Mouse (Mus musculus): ENCODE data around the gene Fam19a1. TPM values are rescaled to one million over a fixed set of nuclear protein-coding genes. Genes with fewer than 3 reads are reported as not detected.

Gene Fam19a1
- 21.5 and 25.3 TPM in 2 replicates for polyA plus RNA-seq (2014; fragmentation: Nextera tagmentation; extraction: Ambion mirVana)

DNA sequence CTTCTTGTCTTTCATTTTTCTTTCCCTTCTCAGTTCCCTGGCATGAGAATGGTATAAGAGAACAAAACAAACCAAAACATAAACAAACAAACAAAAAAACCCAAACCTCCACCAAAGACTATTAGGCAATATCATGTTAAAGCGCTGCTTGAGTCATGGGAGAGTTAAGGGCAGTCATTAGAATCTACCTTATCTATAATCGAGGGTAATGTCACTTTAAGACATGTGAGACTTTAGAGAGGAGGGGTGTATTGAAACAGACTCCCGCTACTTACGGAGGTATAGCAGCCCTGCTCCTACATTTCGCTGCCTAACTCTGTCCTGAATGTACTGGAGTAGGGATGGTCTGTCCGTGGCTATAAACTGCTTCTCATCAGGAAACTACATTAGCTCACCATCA is at the start of gene Fam19a1:
Gene Fam19a1, plus strand, starts transcription at position 301 of the 400 bp plus-strand sequence.
- Histone ChIP-seq H3K27ac (replicated peaks; ENCODE audit: low read depth, low read length) (no peak within 1 kb of the TSS), H3K36me3 (ENCODE audit: control insufficient read depth, insufficient read depth, low read length) (no peaks in the 10 kb centered on the region), H3K9ac (replicated peaks; ENCODE audit: low read length) (peak within 1 kb of the TSS; percentile 3; the same call in 1 of the 2 replicates), H3K4me3 (replicated peaks; ENCODE audit: low read depth, low read length) (peak within 1 kb of the TSS; percentile 59), H3K9me3 (ENCODE audit: control insufficient read depth, low read length) (no peaks in the 10 kb centered on the region), H3K4me2 (ENCODE audit: low read length) (peak within 1 kb of the TSS; percentile 92), H3K27me3 (ENCODE audit: control insufficient read depth, insufficient read depth, low read length) (no peaks in the 10 kb centered on the region), H3K4me1 (ENCODE audit: control insufficient read depth, insufficient read depth, low read length) (peaks cover 18% of the 10 kb centered on the region)
- ATAC-seq (ENCODE audit: low FRiP score, low TSS enrichment) (no peak), DNase-seq (no peak)
- WGBS: 43% methylated on average over 6 of the region's 6 CpGs

DNA sequence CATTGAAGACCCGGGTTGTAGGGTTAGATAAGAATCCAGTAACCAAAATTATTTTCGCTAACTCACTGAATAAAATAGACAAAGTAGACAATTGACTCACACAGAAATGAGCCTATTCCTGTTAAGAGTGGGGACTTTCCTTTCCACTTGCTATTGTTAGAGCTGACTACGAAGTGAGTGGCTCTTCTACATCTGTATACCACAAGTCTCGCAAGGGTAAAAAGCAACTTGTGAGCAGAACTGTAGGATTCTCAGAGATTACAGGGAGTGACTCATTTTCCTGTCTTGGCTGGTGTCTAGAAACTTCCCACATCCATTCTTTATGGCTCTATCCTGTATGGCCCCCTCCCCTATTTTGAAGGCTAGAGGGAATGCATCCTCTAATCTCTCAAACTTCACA is 41.9 kb upstream of the Fam19a1 start:
- Histone ChIP-seq H3K27me3 (ENCODE audit: control insufficient read depth, insufficient read depth, low read length) (no peaks in the 10 kb centered on the region), H3K4me1 (ENCODE audit: control insufficient read depth, insufficient read depth, low read length) (no peaks in the 10 kb centered on the region), H3K4me3 (replicated peaks; ENCODE audit: low read depth, low read length) (no peak overlapping the region), H3K36me3 (ENCODE audit: control insufficient read depth, insufficient read depth, low read length) (no peaks in the 10 kb centered on the region), H3K27ac (replicated peaks; ENCODE audit: low read depth, low read length) (no peak overlapping the region), H3K4me2 (ENCODE audit: low read length) (no peak overlapping the region), H3K9ac (replicated peaks; ENCODE audit: low read length) (no peak overlapping the region), H3K9me3 (ENCODE audit: control insufficient read depth, low read length) (no peaks in the 10 kb centered on the region)
- WGBS: 87% methylated on average over 4 of the region's 4 CpGs
- no peak for DNase-seq
- no peak for ATAC-seq (ENCODE audit: low FRiP score, low TSS enrichment)

DNA sequence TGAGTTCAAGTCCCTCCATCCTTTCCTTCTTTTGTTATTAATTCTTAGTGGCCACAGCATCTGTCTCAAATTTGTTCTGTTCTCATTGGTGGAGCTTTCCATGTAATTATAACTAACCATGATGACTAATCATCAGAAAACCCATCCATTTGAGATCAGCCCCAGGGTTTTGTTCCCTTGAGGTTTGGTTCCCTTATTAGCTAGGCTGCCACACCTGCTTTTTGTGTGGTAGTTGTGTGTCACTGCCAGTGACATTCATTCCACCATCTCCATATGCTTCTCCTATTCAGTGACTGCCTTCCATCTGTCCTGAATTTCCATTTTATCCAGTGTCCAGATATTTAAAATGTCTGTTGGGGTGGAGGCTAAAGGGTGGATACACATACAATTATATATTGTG is 41.4 kb upstream of the Fam19a1 start:
- H3K4me3 ChIP-seq (replicated peaks; ENCODE audit: low read depth, low read length): no peak overlapping the region
- H3K9ac ChIP-seq (replicated peaks; ENCODE audit: low read length): no peak overlapping the region
- DNase-seq (no peak), ATAC-seq (ENCODE audit: low FRiP score, low TSS enrichment) (no peak)
- H3K27ac ChIP-seq (replicated peaks; ENCODE audit: low read depth, low read length): no peak overlapping the region
- no peak overlapping the region for H3K4me2 ChIP-seq (ENCODE audit: low read length)
- H3K27me3 ChIP-seq (ENCODE audit: control insufficient read depth, insufficient read depth, low read length): no peaks in the 10 kb centered on the region
- H3K9me3 ChIP-seq (ENCODE audit: control insufficient read depth, low read length): no peaks in the 10 kb centered on the region
- H3K36me3 ChIP-seq (ENCODE audit: control insufficient read depth, insufficient read depth, low read length): no peaks in the 10 kb centered on the region
- H3K4me1 ChIP-seq (ENCODE audit: control insufficient read depth, insufficient read depth, low read length): no peaks in the 10 kb centered on the region

DNA sequence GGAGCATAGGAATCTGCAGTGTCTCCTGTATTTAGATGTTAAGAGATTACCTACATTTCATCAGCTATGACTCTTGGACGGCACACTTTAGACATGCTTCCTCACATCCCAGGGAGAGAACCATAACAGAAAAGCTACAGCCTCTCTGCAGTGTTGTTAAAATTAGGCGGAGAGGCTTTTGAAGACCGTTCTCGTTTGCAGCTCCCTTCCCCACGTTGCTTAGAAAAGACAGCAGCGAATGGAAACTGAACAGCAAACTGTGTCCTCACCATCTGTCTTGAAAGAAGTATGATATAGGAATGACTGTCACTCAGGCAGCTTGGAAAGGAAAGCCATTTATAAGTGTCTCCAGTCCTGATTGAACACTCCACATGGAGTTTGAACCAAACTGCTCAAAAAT is 23.0 kb upstream of the Fam19a1 start:
- no peaks in the 10 kb centered on the region for H3K36me3 ChIP-seq (ENCODE audit: control insufficient read depth, insufficient read depth, low read length)
- H3K27ac ChIP-seq (replicated peaks; ENCODE audit: low read depth, low read length): no peak overlapping the region
- 89% methylated on average over 6 of the region's 6 CpGs for WGBS
- no peak overlapping the region for H3K4me3 ChIP-seq (replicated peaks; ENCODE audit: low read depth, low read length)
- no peaks in the 10 kb centered on the region for H3K4me1 ChIP-seq (ENCODE audit: control insufficient read depth, insufficient read depth, low read length)
- no peak overlapping the region for H3K4me2 ChIP-seq (ENCODE audit: low read length)
- no peak for ATAC-seq (ENCODE audit: low FRiP score, low TSS enrichment)
- no peak overlapping the region for H3K9ac ChIP-seq (replicated peaks; ENCODE audit: low read length)
- no peaks in the 10 kb centered on the region for H3K9me3 ChIP-seq (ENCODE audit: control insufficient read depth, low read length)
- no peaks in the 10 kb centered on the region for H3K27me3 ChIP-seq (ENCODE audit: control insufficient read depth, insufficient read depth, low read length)
- DNase-seq: no peak

DNA sequence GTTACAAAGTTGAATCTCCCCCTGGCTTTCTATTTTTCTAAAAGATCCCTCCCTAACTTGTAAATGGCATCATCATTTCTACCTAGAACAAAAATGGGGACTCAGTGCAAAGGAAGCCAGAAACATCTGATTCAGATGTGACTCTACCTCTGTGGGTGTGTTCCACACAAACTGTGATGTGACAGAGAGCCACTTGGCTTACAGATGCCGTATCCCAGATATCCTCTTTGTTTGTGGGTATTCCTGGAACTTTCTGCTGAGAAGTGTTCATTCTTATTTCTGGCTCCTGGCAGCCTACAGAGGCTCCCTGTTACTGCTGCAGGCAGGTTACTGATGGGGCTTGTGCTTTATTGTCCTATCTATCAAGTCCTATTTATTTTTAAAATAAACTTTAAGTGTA is 19.2 kb upstream of the Fam19a1 start:
- Histone ChIP-seq H3K4me2 (ENCODE audit: low read length) (no peak overlapping the region), H3K9ac (replicated peaks; ENCODE audit: low read length) (no peak overlapping the region), H3K4me3 (replicated peaks; ENCODE audit: low read depth, low read length) (no peak overlapping the region), H3K27me3 (ENCODE audit: control insufficient read depth, insufficient read depth, low read length) (no peaks in the 10 kb centered on the region), H3K27ac (replicated peaks; ENCODE audit: low read depth, low read length) (no peak overlapping the region), H3K36me3 (ENCODE audit: control insufficient read depth, insufficient read depth, low read length) (no peaks in the 10 kb centered on the region), H3K4me1 (ENCODE audit: control insufficient read depth, insufficient read depth, low read length) (no peaks in the 10 kb centered on the region), H3K9me3 (ENCODE audit: control insufficient read depth, low read length) (no peaks in the 10 kb centered on the region)
- 91% methylated on average over 1 of the region's 1 CpGs for WGBS
- ATAC-seq (ENCODE audit: low FRiP score, low TSS enrichment): no peak
- DNase-seq: no peak

DNA sequence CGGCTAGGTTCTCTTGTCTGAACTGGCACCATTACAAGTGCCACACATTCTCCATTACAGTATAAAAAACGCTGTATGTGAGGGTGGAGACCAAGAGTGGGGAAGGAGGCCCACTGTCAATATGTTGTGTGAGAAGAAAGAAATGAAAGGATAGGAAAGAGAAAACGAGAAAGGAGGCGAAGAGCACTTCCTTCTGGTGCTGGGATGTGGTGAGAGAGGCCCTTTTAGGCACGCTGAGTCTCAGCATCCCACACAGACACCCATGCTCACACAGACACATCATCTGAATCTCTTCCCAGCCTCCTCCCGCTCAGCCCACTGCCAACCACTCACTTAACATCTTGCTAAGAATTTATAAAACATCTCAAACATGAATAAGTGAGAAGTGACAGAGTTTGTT is 14.7 kb upstream of the Fam19a1 start:
- DNase-seq: no peak
- Histone ChIP-seq H3K4me1 (ENCODE audit: control insufficient read depth, insufficient read depth, low read length) (no peaks in the 10 kb centered on the region), H3K4me2 (ENCODE audit: low read length) (no peak overlapping the region), H3K27me3 (ENCODE audit: control insufficient read depth, insufficient read depth, low read length) (no peaks in the 10 kb centered on the region), H3K9me3 (ENCODE audit: control insufficient read depth, low read length) (no peaks in the 10 kb centered on the region; the same call in 1 of the 2 replicates), H3K9ac (replicated peaks; ENCODE audit: low read length) (no peak overlapping the region), H3K4me3 (replicated peaks; ENCODE audit: low read depth, low read length) (no peak overlapping the region), H3K36me3 (ENCODE audit: control insufficient read depth, insufficient read depth, low read length) (no peaks in the 10 kb centered on the region), H3K27ac (replicated peaks; ENCODE audit: low read depth, low read length) (no peak overlapping the region)
- 87% methylated on average over 6 of the region's 6 CpGs for WGBS
- ATAC-seq (ENCODE audit: low FRiP score, low TSS enrichment): no peak

DNA sequence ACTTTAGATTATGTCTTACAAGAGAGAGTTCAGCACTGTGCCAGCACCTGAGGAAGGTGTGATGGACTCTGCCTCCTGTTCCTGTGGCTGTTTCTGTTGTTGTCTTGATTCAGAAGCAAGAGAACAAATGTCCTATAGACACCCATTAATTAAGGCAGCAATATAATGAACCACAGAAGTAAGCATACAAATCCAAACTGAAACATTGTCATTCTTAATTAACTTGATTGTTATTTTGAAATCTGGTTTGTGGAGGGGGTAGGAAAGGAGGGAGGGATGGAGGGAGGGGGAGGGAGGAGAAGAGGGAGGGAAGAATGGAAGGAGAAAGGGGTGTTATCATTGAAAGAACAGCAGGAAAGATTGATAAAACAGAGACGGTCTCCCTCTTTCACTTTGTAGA is 1.3 kb upstream of the Fam19a1 start:
- DNase-seq (no peak), ATAC-seq (ENCODE audit: low FRiP score, low TSS enrichment) (no peak)
- Histone ChIP-seq H3K36me3 (ENCODE audit: control insufficient read depth, insufficient read depth, low read length) (no peaks in the 10 kb centered on the region), H3K9me3 (ENCODE audit: control insufficient read depth, low read length) (no peaks in the 10 kb centered on the region), H3K4me2 (ENCODE audit: low read length) (no peak overlapping the region), H3K9ac (replicated peaks; ENCODE audit: low read length) (no peak overlapping the region), H3K27me3 (ENCODE audit: control insufficient read depth, insufficient read depth, low read length) (no peaks in the 10 kb centered on the region), H3K4me1 (ENCODE audit: control insufficient read depth, insufficient read depth, low read length) (peaks cover 18% of the 10 kb centered on the region), H3K4me3 (replicated peaks; ENCODE audit: low read depth, low read length) (no peak overlapping the region), H3K27ac (replicated peaks; ENCODE audit: low read depth, low read length) (no peak overlapping the region)
- WGBS: 77% methylated on average over 1 of the region's 1 CpGs

DNA sequence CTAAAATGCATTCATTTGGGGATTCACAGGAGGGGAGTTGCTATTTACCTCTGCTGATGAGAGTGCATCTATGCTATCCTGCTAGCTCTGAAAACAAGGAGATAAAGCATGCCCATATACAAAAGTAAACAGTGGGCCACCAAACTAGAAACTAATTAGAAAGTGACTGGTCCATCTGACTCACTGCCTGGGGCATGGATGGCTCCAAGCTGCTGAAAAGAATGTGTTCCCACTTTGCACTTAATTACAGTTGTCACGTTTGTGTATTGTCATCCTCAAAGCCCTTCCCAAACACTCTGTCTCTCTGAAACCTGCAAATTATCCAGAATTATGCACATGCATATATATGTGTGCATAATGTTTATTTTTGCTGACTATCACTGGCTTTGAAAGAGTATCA is 1.2 kb downstream of the Fam19a1 start:
- Histone ChIP-seq H3K4me3 (replicated peaks; ENCODE audit: low read depth, low read length) (peak overlapping the region; percentile 59), H3K27me3 (ENCODE audit: control insufficient read depth, insufficient read depth, low read length) (no peaks in the 10 kb centered on the region), H3K9ac (replicated peaks; ENCODE audit: low read length) (0 out of 2 replicates have a peak overlapping the region, but pooled peaks have one; percentile 3), H3K9me3 (ENCODE audit: control insufficient read depth, low read length) (no peaks in the 10 kb centered on the region), H3K36me3 (ENCODE audit: control insufficient read depth, insufficient read depth, low read length) (no peaks in the 10 kb centered on the region), H3K4me2 (ENCODE audit: low read length) (peak overlapping the region; percentile 92), H3K4me1 (ENCODE audit: control insufficient read depth, insufficient read depth, low read length) (peaks cover 18% of the 10 kb centered on the region), H3K27ac (replicated peaks; ENCODE audit: low read depth, low read length) (no peak overlapping the region)
- DNase-seq: no peak
- ATAC-seq (ENCODE audit: low FRiP score, low TSS enrichment): no peak
- WGBS: 11% methylated on average over 1 of the region's 1 CpGs

DNA sequence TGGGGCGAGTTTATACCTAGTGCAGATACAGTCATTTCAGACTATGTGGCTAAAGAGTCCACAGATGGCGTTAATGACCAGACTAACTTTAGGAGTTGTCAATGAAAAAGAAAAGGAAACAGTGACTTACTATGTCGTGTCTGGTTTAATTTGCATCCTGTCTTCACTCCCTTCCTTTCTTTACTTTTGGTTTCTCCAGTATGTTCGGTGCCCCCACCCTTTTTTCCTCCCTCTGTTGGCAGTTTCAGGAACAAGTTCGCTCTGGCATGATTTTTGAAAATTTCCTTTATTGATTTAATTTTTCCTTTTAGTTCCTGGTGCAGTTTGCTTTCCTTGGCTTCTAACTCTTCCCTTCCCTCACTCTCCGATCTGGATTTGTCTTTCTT is 3.2 kb downstream of the Fam19a1 start:
- DNase-seq (peak; percentile 42), ATAC-seq (ENCODE audit: low FRiP score, low TSS enrichment) (no peak)
- peak overlapping the region; percentile 59 for H3K4me3 ChIP-seq (replicated peaks; ENCODE audit: low read depth, low read length)
- H3K4me2 ChIP-seq (ENCODE audit: low read length): peak overlapping the region; percentile 92
- WGBS: 14% methylated on average over 6 of the region's 6 CpGs
- H3K27me3 ChIP-seq (ENCODE audit: control insufficient read depth, insufficient read depth, low read length): no peaks in the 10 kb centered on the region
- H3K9ac ChIP-seq (replicated peaks; ENCODE audit: low read length): peak overlapping the region; percentile 75
- H3K36me3 ChIP-seq (ENCODE audit: control insufficient read depth, insufficient read depth, low read length): no peaks in the 10 kb centered on the region
- no peak overlapping the region; the same call in 1 of the 2 replicates for H3K27ac ChIP-seq (replicated peaks; ENCODE audit: low read depth, low read length)
- H3K4me1 ChIP-seq (ENCODE audit: control insufficient read depth, insufficient read depth, low read length): peaks cover 18% of the 10 kb centered on the region
- H3K9me3 ChIP-seq (ENCODE audit: control insufficient read depth, low read length): no peaks in the 10 kb centered on the region

Measured in midbrain, embryonic 14.5 days (tissue).